In the genomic region with DNA sequence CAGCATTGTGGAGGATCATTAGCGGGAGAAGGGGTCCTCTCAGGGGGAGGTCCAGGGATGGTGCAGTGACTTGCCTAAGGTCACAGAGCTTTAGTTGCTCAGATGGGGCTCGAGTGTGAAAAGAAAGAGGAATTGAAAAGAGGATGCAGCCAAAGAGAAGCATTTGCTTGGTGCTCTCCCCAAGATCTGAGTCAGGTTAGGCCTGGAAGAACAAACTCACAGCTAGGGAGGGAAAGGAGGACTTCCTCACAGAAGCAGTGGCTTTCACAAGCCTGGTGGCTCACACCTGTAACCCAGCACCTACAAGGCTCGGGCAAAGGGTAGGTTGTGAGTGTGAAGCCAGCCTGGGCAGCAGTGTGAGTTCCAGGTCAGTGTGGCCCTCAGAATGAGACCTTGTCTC, we compare ENCODE assay signal across 10 mouse cellular contexts. TPM values are rescaled to one million over a fixed set of nuclear protein-coding genes. Genes with fewer than 3 reads are reported as not detected.
DNase-seq lines count a peak whose midpoint lies in the region; ATAC-seq and TF ChIP-seq lines count a peak whose summit lies in the region.
"Had no signal": no experiment of that assay in that cellular context is flagged by ENCODE, and none has a peak within 500 bp of the region (broad histone marks: within the 10 kb centered on the region; RNA-seq: fewer than 3 reads in every experiment).

No protein-coding gene starts in this region.

- DNase-seq in heart, adult 2 months = peak in 1 of 2 experiments; percentile 19
- DNase-seq in heart, postnatal 36 days = no peak
- DNase-seq in spleen, adult 2 months (ENCODE audit: low read depth in 1 of 2, low spot score in 2 of 2) = peak in 1 of 2 experiments; percentile 28
- no peak for DNase-seq in spleen, postnatal 4 days (ENCODE audit: low spot score in 2 of 2)
- DNase-seq in adrenal gland, postnatal 14 days = no peak
- DNase-seq in frontal cortex, postnatal 14 days (ENCODE audit: low spot score in 2 of 2) = no peak
- DNase-seq in T-cell, adult 2 months (ENCODE audit: low spot score) = no peak
- DNase-seq: retina, postnatal 1 day had no signal

- H3K27ac ChIP-seq in heart, adult 2 months = peak overlapping the region; percentile 12; the same call in 1 of the 2 replicates
- H3K27ac ChIP-seq in spleen, adult 2 months (ENCODE audit: insufficient read depth, low read length) = peak overlapping the region; percentile 93
- H3K27ac ChIP-seq: stomach, embryonic 15.5 days had no signal

- 74% methylated on average over 3 of the region's 3 CpGs for WGBS in heart, adult 2 months
- 25% methylated on average over 3 of the region's 3 CpGs for WGBS in spleen, adult 2 months

- TF ChIP-seq CTCF in heart, adult 2 months (IDR thresholded peaks at IDR 0.05) = no peak
- no peak for TF ChIP-seq CTCF in spleen, adult 2 months (IDR thresholded peaks at IDR 0.05; ENCODE audit: extremely low read depth, insufficient read depth, insufficient read length, insufficient replicate concordance)

- no peaks in the 10 kb centered on the region for H3K27me3 ChIP-seq in heart, adult 2 months (ENCODE audit: control insufficient read depth, insufficient read depth, low read length)
- no peaks in the 10 kb centered on the region for H3K27me3 ChIP-seq in spleen, adult 2 months (ENCODE audit: control insufficient read depth, insufficient read depth, low read length)
- H3K27me3 ChIP-seq: stomach, embryonic 15.5 days had no signal

- ATAC-seq in megakaryocyte progenitor cell, adult 5-6 weeks (replicated peaks; ENCODE audit: poor library complexity) = peak; percentile 45

- H3K79me2 ChIP-seq in heart, adult 2 months (replicated peaks; ENCODE audit: control insufficient read depth, insufficient read depth, low read length) = no peaks in the 10 kb centered on the region

- no peak for TF ChIP-seq POLR2A in heart, adult 2 months (IDR thresholded peaks at IDR 0.05; ENCODE audit: insufficient read depth, low read depth, low read length)
- TF ChIP-seq POLR2A in spleen, adult 2 months (IDR thresholded peaks at IDR 0.05; ENCODE audit: low read depth, low read length) = no peak

- peaks cover 13% of the 10 kb centered on the region for H3K4me1 ChIP-seq in heart, adult 2 months (ENCODE audit: control insufficient read depth, insufficient read depth, low read length)
- peaks cover 28% of the 10 kb centered on the region; the same call in 1 of the 2 replicates for H3K4me1 ChIP-seq in spleen, adult 2 months (ENCODE audit: control insufficient read depth, insufficient read depth, insufficient read length)
- H3K4me1 ChIP-seq: stomach, embryonic 15.5 days had no signal

- no peak overlapping the region for H3K9ac ChIP-seq in heart, adult 2 months (ENCODE audit: low read depth, low read length)
- H3K9ac ChIP-seq: stomach, embryonic 15.5 days had no signal

- TF ChIP-seq EP300 in heart, adult 2 months (IDR thresholded peaks at IDR 0.05; ENCODE audit: insufficient read depth, low read depth, low read length) = no peak

- H3K36me3 ChIP-seq in heart, adult 2 months (ENCODE audit: control insufficient read depth, insufficient read depth, low read length) = peaks cover 3% of the 10 kb centered on the region
- H3K36me3 ChIP-seq in spleen, adult 2 months (ENCODE audit: control insufficient read depth, insufficient read depth, low read length) = no peaks in the 10 kb centered on the region
- H3K36me3 ChIP-seq: stomach, embryonic 15.5 days had no signal

- H3K4me3 ChIP-seq in heart, adult 2 months = no peak overlapping the region
- peak overlapping the region; percentile 13; the same call in 1 of the 2 replicates for H3K4me3 ChIP-seq in spleen, adult 2 months (ENCODE audit: extremely low read depth, insufficient read depth, insufficient read length)
- H3K4me3 ChIP-seq: stomach, embryonic 15.5 days had no signal

- intact Hi-C loops in heart, adult 2 months (cut with DNase I) = no loop called here
- intact Hi-C loops in heart, postnatal 36 days (cut with DNase I) = no loop called here

RNA-seq across cellular contexts. Expression of a gene that starts 0.6 kb away (rescaled TPM):
- total RNA-seq in heart, adult 2 months (2021) = 10 to 100 TPM; 20.9 to 22.4 TPM
- 5.6 and 8.1 TPM in 2 replicates for polyA plus RNA-seq in heart, adult 2 months (2012; rRNA removed)
- total RNA-seq in heart, postnatal 36 days (2021) = 10 to 100 TPM; 22.8 to 25.3 TPM
- polyA plus RNA-seq in spleen, adult 2 months (2012; rRNA removed) = 20.2 and 21.5 TPM in 2 replicates
- 48.3 and 62.8 TPM in 2 replicates for total RNA-seq in megakaryocyte progenitor cell, adult 5-6 weeks (2015)
- total RNA-seq in megakaryocyte progenitor cell, adult 5-6 weeks (2017) = 27.1 and 50.4 TPM in 2 replicates
- total RNA-seq in adrenal gland, postnatal 14 days (2021) = 21.6 and 31.8 TPM in 2 replicates
